In the genomic region with DNA sequence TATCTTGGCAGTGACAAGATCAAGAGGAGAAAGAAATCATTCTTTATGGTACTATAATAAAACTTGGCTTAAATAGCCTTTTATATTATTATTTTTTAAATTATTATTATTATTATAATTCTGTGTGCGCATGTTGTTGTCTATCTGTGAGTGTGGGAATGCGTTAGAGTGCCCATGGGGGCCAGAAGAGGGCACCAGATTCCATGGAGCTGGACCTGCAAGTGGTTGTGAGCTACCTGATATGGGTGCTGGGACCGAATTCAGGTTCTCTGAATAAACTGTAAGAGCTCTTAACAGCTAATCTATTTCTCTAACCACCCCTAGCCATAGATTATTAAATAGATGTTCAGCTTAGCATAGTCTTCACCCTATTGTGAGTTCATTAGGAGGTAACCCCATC, we compare ENCODE assay signal across 1 mouse cellular context.
TF ChIP-seq lines count a peak whose summit lies in the region.

No protein-coding gene starts in this region.

TF ChIP-seq in MEL, 35 proteins besides CTCF, POLR2A, EP300 and RAD21:
- TF ChIP-seq POLR2AphosphoS2 (IDR thresholded peaks at IDR 0.05; ENCODE audit: low read length) (no peak), GABPA (IDR thresholded peaks at IDR 0.05; ENCODE audit: low read depth, low read length) (no peak), HCFC1 (IDR thresholded peaks at IDR 0.05; ENCODE audit: low read depth, low read length) (no peak), MYC (IDR thresholded peaks at IDR 0.05; ENCODE audit: low read depth, low read length) (no peak), SMC3 (IDR thresholded peaks at IDR 0.05; ENCODE audit: low read depth, low read length) (no peak), MAX (IDR thresholded peaks at IDR 0.05; ENCODE audit: low read length) (no peak), ZKSCAN1 (IDR thresholded peaks at IDR 0.05; ENCODE audit: low read depth, low read length) (no peak), SIN3A (IDR thresholded peaks at IDR 0.05; ENCODE audit: low read length) (no peak), TAL1 (IDR thresholded peaks at IDR 0.05; ENCODE audit: low read length) (no peak), UBTF (IDR thresholded peaks at IDR 0.05; ENCODE audit: borderline replicate concordance, insufficient read depth, low read depth, low read length) (no peak), JUND (IDR thresholded peaks at IDR 0.05; ENCODE audit: low read depth, low read length) (no peak), NELFE (IDR thresholded peaks at IDR 0.05; ENCODE audit: low read depth, low read length) (no peak), RCOR1 (IDR thresholded peaks at IDR 0.05; ENCODE audit: low read depth, low read length) (no peak)
